Comparison of ENCODE assay signal across 8 mouse cellular contexts in the genomic region with DNA sequence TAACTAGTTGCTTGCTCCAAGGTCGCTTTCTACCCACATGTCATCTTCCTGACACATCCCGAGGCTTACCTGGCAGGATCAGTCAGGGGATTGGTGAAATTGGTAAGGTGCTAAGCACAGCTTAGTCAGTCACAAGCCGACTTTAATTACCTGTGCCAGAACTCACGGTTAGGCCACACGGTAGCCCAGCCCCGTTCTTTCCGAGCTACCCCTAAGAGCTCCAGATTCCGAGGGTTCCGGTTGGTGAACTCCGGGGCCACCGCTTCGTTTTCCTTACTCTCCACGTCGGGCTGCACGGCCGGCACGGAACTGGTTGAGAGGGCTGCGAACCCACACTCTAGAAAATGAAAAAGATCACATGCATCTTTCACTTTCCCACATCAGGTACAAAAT. TPM values are rescaled to one million over a fixed set of nuclear protein-coding genes. Genes with fewer than 3 reads are reported as not detected.
DNase-seq lines count a peak whose midpoint lies in the region; ATAC-seq and TF ChIP-seq lines count a peak whose summit lies in the region.

A gene (plus strand): TSS at position 214 of the 393 bp plus-strand sequence.

- no peak for DNase-seq in kidney, postnatal 10 days
- DNase-seq in G1E (ENCODE audit: low spot score): no peak
- no peak for DNase-seq in heart, postnatal 0 days (ENCODE audit: low spot score)
- DNase-seq in left cerebral cortex, postnatal 14 days (ENCODE audit: low spot score in 2 of 2): no peak
- no peak for DNase-seq in cerebellum, adult 11-12 months

- TF ChIP-seq POLR2A in embryonic fibroblast, embryonic 13.5 days (IDR thresholded peaks at IDR 0.05; ENCODE audit: low read depth, low read length): no peak

- peaks cover 14% of the 10 kb centered on the region for H3K4me1 ChIP-seq in kidney, embryonic 15.5 days
- H3K4me1 ChIP-seq in G1E (ENCODE audit: insufficient read depth, low read depth, low read length): peaks cover 41% of the 10 kb centered on the region
- no peaks in the 10 kb centered on the region for H3K4me1 ChIP-seq in embryonic fibroblast, embryonic 13.5 days (ENCODE audit: control insufficient read depth, insufficient read depth, low read length)
- peaks cover 7% of the 10 kb centered on the region for H3K4me1 ChIP-seq in heart, postnatal 0 days (ENCODE audit: control insufficient read depth, insufficient read depth)

- TF ChIP-seq CTCF in G1E (IDR thresholded peaks at IDR 0.05; ENCODE audit: low read depth, low read length): no peak
- TF ChIP-seq CTCF in embryonic fibroblast, embryonic 13.5 days (IDR thresholded peaks at IDR 0.05; ENCODE audit: borderline replicate concordance, insufficient read depth, low read length): no peak
- TF ChIP-seq CTCF in heart, postnatal 0 days (IDR thresholded peaks at IDR 0.05; ENCODE audit: low read depth): no peak

- intact Hi-C loops in left cerebral cortex, postnatal 14 days (cut with DNase I): no loop called here

- ATAC-seq in kidney, embryonic 15.5 days (replicated peaks; ENCODE audit: low FRiP score): no peak; the same call in 1 of the 2 replicates
- no peak for ATAC-seq in G1E (ENCODE audit: extremely low read depth, insufficient number of reproducible peaks, low FRiP score, poor library complexity, severe bottlenecking)
- no peak for ATAC-seq in heart, postnatal 0 days (ENCODE audit: insufficient read depth, low read depth)
- ATAC-seq in monocyte, adult 5-6 weeks (replicated peaks; ENCODE audit: insufficient number of reproducible peaks, low FRiP score, low TSS enrichment, poor library complexity, severe bottlenecking): no peak

- H3K27ac ChIP-seq in kidney, embryonic 15.5 days: peak within 1 kb of the TSS; percentile 94
- H3K27ac ChIP-seq in embryonic fibroblast, embryonic 13.5 days (ENCODE audit: insufficient read depth, low read length): peak within 1 kb of the TSS; percentile 80
- peak within 1 kb of the TSS; percentile 94 for H3K27ac ChIP-seq in heart, postnatal 0 days (ENCODE audit: low read depth)

- H3K4me2 ChIP-seq in kidney, embryonic 15.5 days: peak within 1 kb of the TSS; percentile 79
- peak within 1 kb of the TSS; percentile 81 for H3K4me2 ChIP-seq in heart, postnatal 0 days (ENCODE audit: low read depth, low read length)

- peak within 1 kb of the TSS; percentile 99 for H3K4me3 ChIP-seq in kidney, embryonic 15.5 days (replicated peaks)
- peak within 1 kb of the TSS; percentile 92 for H3K4me3 ChIP-seq in G1E (ENCODE audit: low read depth, low read length)
- peak within 1 kb of the TSS; percentile 99 for H3K4me3 ChIP-seq in embryonic fibroblast, embryonic 13.5 days (ENCODE audit: insufficient read depth, low read length)
- H3K4me3 ChIP-seq in heart, postnatal 0 days (ENCODE audit: low read depth, low read length): peak within 1 kb of the TSS; percentile 82

- H3K9ac ChIP-seq in kidney, embryonic 15.5 days: peak within 1 kb of the TSS; percentile 98
- peak within 1 kb of the TSS; percentile 94 for H3K9ac ChIP-seq in heart, postnatal 0 days (replicated peaks; ENCODE audit: low read depth, low read length)

- H3K36me3 ChIP-seq in kidney, embryonic 15.5 days: peaks cover 63% of the 10 kb centered on the region
- peaks cover 57% of the 10 kb centered on the region for H3K36me3 ChIP-seq in G1E (replicated peaks)
- peaks cover 49% of the 10 kb centered on the region for H3K36me3 ChIP-seq in heart, postnatal 0 days (replicated peaks; ENCODE audit: control insufficient read depth, insufficient read depth, low read length)

- no peaks in the 10 kb centered on the region for H3K27me3 ChIP-seq in kidney, embryonic 15.5 days
- H3K27me3 ChIP-seq in G1E (ENCODE audit: insufficient read depth, low read length): no peaks in the 10 kb centered on the region
- H3K27me3 ChIP-seq in heart, postnatal 0 days (ENCODE audit: control insufficient read depth, insufficient read depth, low read length): no peaks in the 10 kb centered on the region

- no peaks in the 10 kb centered on the region for H3K9me3 ChIP-seq in kidney, embryonic 15.5 days (replicated peaks)
- H3K9me3 ChIP-seq in G1E (replicated peaks): no peaks in the 10 kb centered on the region
- no peaks in the 10 kb centered on the region for H3K9me3 ChIP-seq in heart, postnatal 0 days (replicated peaks; ENCODE audit: control insufficient read depth, low read length)

- WGBS in kidney, embryonic 15.5 days: 1% methylated on average over 18 of the region's 18 CpGs
- WGBS in heart, postnatal 0 days: 0% methylated on average over 18 of the region's 18 CpGs

- TF ChIP-seq EP300 in heart, postnatal 0 days (IDR thresholded peaks at IDR 0.05; ENCODE audit: low read depth): no peak

RNA-seq across cellular contexts. Expression of the gene that starts here (rescaled TPM):
- 424 and 439 TPM in 2 replicates for polyA plus RNA-seq in kidney, embryonic 15.5 days (2015; fragmentation: Nextera tagmentation; extraction: Ambion mirVana)
- total RNA-seq in G1E (2014; fragmentation: Nextera tagmentation): 429 and 451 TPM in 2 replicates
- total RNA-seq in G1E (2017): 889 and 1,033 TPM in 2 replicates
- polyA plus RNA-seq in G1E (2012): 25.9 and 56.3 TPM in 2 replicates
- polyA plus RNA-seq in embryonic fibroblast, embryonic 13.5 days (2011; ENCODE audit: insufficient read length, low read depth, missing spikeins): 370 and 388 TPM in 2 replicates
- total RNA-seq in heart, postnatal 0 days (2014; rRNA removed; ENCODE audit: low replicate concordance): 330 and 467 TPM in 2 replicates
- polyA plus RNA-seq in heart, postnatal 0 days (2015; fragmentation: Nextera tagmentation; extraction: Ambion mirVana): 245 and 252 TPM in 2 replicates
- total RNA-seq in left cerebral cortex, postnatal 14 days (2021): 100 to 1,000 TPM; 204 to 211 TPM
- total RNA-seq in monocyte, adult 5-6 weeks (2017): 328 to 436 TPM (median 328 TPM) in 3 replicates
